Mouse (Mus musculus) cerebellum, adult 2 months (tissue): ENCODE measurements around the gene 4930404N11Rik.

Source experiments
- CTCF ChIP-seq: fragments of 200-500 bp; IDR thresholded peaks from 2 replicates; pipeline ENCODE4 v1.5.1; 2011; ENCODE audit warnings: low read depth, mild to moderate bottlenecking, control low read depth, low read length, moderate library complexity, borderline replicate concordance; ENCODE audit not compliant: insufficient read depth
- POLR2A ChIP-seq: fragments of 200-500 bp; IDR thresholded peaks from 2 replicates; pipeline ENCODE4 v1.6.1; 2011; ENCODE audit warnings: low read length, control low read depth, borderline replicate concordance; ENCODE audit not compliant: insufficient read depth

GRCm38 (mm10) chr10:81378553-81379182, 13.1 kb upstream of the 4930404N11Rik start:
- TF ChIP-seq POLR2A: no peak
- TF ChIP-seq CTCF: no peak
